Mouse (Mus musculus): Measurements from ENCODE around the gene Edn2. TPM values are rescaled to one million over a fixed set of nuclear protein-coding genes. Genes with fewer than 3 reads are reported as not detected.
A peak's percentile ranks its signal among the peaks of the same experiment; 100 is the strongest.

The Edn2 gene
- polyA plus RNA-seq, 1 experiment from 2014 or later: not detected

GRCm38 (mm10) chr4:120191987-120192386, 31.0 kb downstream of the Edn2 start:
- Histone ChIP-seq H3K4me3 (no peak overlapping the region), H3K27ac (replicated peaks) (no peak overlapping the region), H3K27me3 (ENCODE audit: low read depth, poor library complexity, severe bottlenecking) (no peaks in the 10 kb centered on the region), H3K9me3 (replicated peaks) (no peaks in the 10 kb centered on the region), H3K36me3 (no peaks in the 10 kb centered on the region), H3K4me1 (peaks cover 8% of the 10 kb centered on the region)
- WGBS: 94% methylated on average over 2 of the region's 2 CpGs
- DNase-seq (ENCODE audit: low spot score): no peak

DNA sequence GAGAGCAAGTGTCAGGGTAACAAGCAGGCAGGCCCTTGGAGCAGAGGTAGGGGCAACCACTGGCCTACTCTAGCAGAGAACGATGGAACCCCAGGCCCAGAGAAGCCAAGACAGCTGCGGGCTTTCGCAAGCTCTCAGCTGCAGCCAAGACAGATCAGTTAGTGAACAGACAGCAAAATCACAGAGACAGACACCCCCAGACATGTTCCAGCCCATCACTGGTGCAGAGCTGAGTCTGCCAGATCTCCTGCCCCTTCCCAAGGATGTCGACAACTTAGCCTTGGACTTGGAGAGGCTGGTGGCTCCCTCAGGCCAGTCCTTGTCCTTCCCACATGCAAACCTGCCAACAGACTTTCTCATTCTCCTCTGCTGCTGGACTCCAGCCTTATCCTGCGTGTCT, 33.0 kb downstream of the Edn2 start:
- H3K27me3 ChIP-seq (ENCODE audit: low read depth, poor library complexity, severe bottlenecking): no peaks in the 10 kb centered on the region
- peaks cover 10% of the 10 kb centered on the region for H3K4me1 ChIP-seq
- no peak overlapping the region for H3K27ac ChIP-seq (replicated peaks)
- H3K36me3 ChIP-seq: no peaks in the 10 kb centered on the region
- H3K9me3 ChIP-seq (replicated peaks): no peaks in the 10 kb centered on the region
- 92% methylated on average over 5 of the region's 5 CpGs for WGBS
- H3K4me3 ChIP-seq: no peak overlapping the region
- DNase-seq (ENCODE audit: low spot score): no peak

GRCm38 (mm10) chr4:120194965-120195364, 34.0 kb downstream of the Edn2 start:
- no peak overlapping the region for H3K27ac ChIP-seq (replicated peaks)
- DNase-seq (ENCODE audit: low spot score): no peak
- H3K36me3 ChIP-seq: no peaks in the 10 kb centered on the region
- no peaks in the 10 kb centered on the region for H3K27me3 ChIP-seq (ENCODE audit: low read depth, poor library complexity, severe bottlenecking)
- H3K4me3 ChIP-seq: no peak overlapping the region
- H3K9me3 ChIP-seq (replicated peaks): no peaks in the 10 kb centered on the region
- H3K4me1 ChIP-seq: peaks cover 14% of the 10 kb centered on the region

- Histone ChIP-seq H3K27me3 (ENCODE audit: low read depth, poor library complexity, severe bottlenecking) (no peaks in the 10 kb centered on the region), H3K36me3 (no peaks in the 10 kb centered on the region), H3K27ac (replicated peaks) (no peak overlapping the region), H3K4me3 (no peak overlapping the region), H3K4me1 (peaks cover 32% of the 10 kb centered on the region), H3K9me3 (replicated peaks) (no peaks in the 10 kb centered on the region)
- no peak for DNase-seq (ENCODE audit: low spot score)
- WGBS: 52% methylated on average over 9 of the region's 9 CpGs
Measured at GRCm38 (mm10) chr4:120199184-120199885, 38.3 kb downstream of the Edn2 start.

DNA sequence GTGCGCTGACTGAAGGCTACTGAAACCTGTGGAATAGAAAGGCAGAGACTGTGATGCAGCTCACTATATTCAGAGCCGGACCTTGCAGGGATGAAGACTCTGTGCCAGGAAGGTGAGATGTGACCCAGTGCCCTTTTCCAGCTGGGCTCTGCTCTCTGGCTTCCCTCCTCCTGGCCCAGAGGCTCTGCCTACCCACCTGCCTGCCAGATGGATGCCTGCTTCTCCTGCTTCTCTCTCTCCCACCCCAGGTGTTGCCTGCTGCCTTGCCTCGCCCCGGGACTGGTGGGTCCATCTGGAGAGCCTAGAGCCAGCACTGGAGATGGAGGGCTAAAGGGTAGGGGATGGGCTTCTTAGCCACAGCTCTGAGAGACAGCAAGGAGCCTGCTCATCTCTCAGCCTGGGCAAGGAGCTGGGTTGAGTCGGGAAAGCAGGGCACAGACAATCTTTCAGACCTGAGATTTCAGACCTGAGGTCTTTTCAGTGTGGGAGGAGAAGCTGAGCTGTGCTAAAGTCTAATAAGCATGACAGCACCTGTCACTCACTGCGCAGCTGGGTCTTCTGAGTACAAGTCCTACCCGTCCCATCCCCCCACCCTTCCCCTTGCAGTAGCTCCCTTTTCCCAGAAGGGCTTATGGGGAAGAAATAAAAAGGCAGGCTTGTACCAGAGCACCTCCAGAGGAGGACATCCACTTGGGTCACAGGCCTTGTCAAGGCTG, 39.7 kb downstream of the Edn2 start:
- Histone ChIP-seq H3K36me3 (no peaks in the 10 kb centered on the region), H3K9me3 (replicated peaks) (no peaks in the 10 kb centered on the region), H3K4me1 (peaks cover 34% of the 10 kb centered on the region), H3K27ac (replicated peaks) (peak overlapping the region; percentile 52; the same call in 1 of the 2 replicates), H3K27me3 (ENCODE audit: low read depth, poor library complexity, severe bottlenecking) (no peaks in the 10 kb centered on the region), H3K4me3 (no peak overlapping the region)
- no peak for DNase-seq (ENCODE audit: low spot score)
- 78% methylated on average over 7 of the region's 7 CpGs for WGBS

GRCm38 (mm10) chr4:120204357-120204942, 43.4 kb downstream of the Edn2 start:
- Histone ChIP-seq H3K27me3 (ENCODE audit: low read depth, poor library complexity, severe bottlenecking) (no peaks in the 10 kb centered on the region), H3K36me3 (no peaks in the 10 kb centered on the region)
- WGBS: 77% methylated on average over 9 of the region's 9 CpGs

DNA sequence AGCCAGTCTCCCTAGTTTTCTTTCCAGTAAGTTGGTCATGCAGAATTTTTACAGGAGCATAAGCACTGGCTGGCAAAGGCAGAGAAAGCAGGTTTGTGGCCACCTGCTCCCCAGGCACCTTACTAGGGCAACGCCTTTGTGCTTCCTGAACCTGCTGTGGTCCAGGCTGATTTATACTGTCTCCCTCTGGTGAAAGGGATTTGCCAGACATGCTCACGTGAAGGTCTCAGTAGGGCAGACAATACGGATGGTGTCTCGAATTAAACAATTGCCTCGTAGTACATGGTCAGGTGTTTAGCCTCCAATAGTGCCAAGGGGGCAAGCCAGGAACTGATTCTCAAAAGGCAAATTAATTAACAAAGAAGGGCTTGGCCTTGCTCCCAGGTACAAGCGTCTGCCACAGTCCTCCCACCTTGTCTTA, 45.5 kb downstream of the Edn2 start:
- WGBS: 85% methylated on average over 6 of the region's 6 CpGs

More at GRCm38 (mm10) chr4:120204357-120204942, 43.4 kb downstream of the Edn2 start:
- H3K9me3 ChIP-seq (replicated peaks): no peaks in the 10 kb centered on the region
- H3K4me3 ChIP-seq: no peak overlapping the region
- DNase-seq (ENCODE audit: low spot score): no peak
- peaks cover 23% of the 10 kb centered on the region for H3K4me1 ChIP-seq
- peak overlapping the region; percentile 18 for H3K27ac ChIP-seq (replicated peaks)

GRCm38 (mm10) chr4:120212080-120212479, 51.1 kb downstream of the Edn2 start:
- Histone ChIP-seq H3K9me3 (replicated peaks) (no peaks in the 10 kb centered on the region), H3K4me1 (peaks cover 16% of the 10 kb centered on the region), H3K27ac (replicated peaks) (no peak overlapping the region), H3K36me3 (no peaks in the 10 kb centered on the region), H3K4me3 (no peak overlapping the region), H3K27me3 (ENCODE audit: low read depth, poor library complexity, severe bottlenecking) (no peaks in the 10 kb centered on the region)
- 64% methylated on average over 6 of the region's 6 CpGs for WGBS
- no peak for DNase-seq (ENCODE audit: low spot score)

More for the DNA sequence above, 45.5 kb downstream of the Edn2 start:
- H3K9me3 ChIP-seq (replicated peaks): no peaks in the 10 kb centered on the region
- H3K27me3 ChIP-seq (ENCODE audit: low read depth, poor library complexity, severe bottlenecking): no peaks in the 10 kb centered on the region
- no peak for DNase-seq (ENCODE audit: low spot score)
- H3K4me1 ChIP-seq: peaks cover 12% of the 10 kb centered on the region
- no peak overlapping the region for H3K4me3 ChIP-seq
- no peak overlapping the region for H3K27ac ChIP-seq (replicated peaks)
- no peaks in the 10 kb centered on the region for H3K36me3 ChIP-seq

DNA sequence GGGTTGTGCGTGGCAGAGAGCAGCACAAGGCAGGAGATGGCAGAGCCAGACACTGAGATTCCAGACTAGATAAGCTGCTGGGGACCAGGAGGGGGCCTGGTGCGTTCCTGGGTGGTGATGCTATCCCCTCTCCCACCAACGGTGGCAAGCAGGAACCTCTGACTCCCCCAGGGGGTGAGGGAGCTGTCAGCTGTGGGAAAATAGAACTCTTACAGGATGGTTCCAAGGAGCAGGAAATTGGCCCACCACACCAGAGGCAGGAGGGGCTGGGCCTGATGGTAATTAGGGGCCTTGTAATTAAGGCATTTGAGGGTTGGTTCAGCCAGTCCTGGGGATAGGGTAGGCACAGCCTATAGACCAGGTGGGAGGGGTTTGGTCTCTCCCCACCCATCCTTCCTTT, 51.8 kb downstream of the Edn2 start:
- H3K27me3 ChIP-seq (ENCODE audit: low read depth, poor library complexity, severe bottlenecking): no peaks in the 10 kb centered on the region
- no peaks in the 10 kb centered on the region for H3K9me3 ChIP-seq (replicated peaks)
- no peak for DNase-seq (ENCODE audit: low spot score)
- H3K4me1 ChIP-seq: peaks cover 16% of the 10 kb centered on the region
- H3K4me3 ChIP-seq: no peak overlapping the region
- no peak overlapping the region for H3K27ac ChIP-seq (replicated peaks)
- 50% methylated on average over 3 of the region's 3 CpGs for WGBS
- no peaks in the 10 kb centered on the region for H3K36me3 ChIP-seq

GRCm38 (mm10) chr4:120215915-120216591, 55.0 kb downstream of the Edn2 start:
- H3K9me3 ChIP-seq (replicated peaks): no peaks in the 10 kb centered on the region
- 27% methylated on average over 10 of the region's 10 CpGs for WGBS
- H3K27ac ChIP-seq (replicated peaks): no peak overlapping the region
- H3K4me1 ChIP-seq: peaks cover 16% of the 10 kb centered on the region
- no peaks in the 10 kb centered on the region for H3K27me3 ChIP-seq (ENCODE audit: low read depth, poor library complexity, severe bottlenecking)
- H3K4me3 ChIP-seq: peak overlapping the region; percentile 24; the same call in 1 of the 2 replicates
- no peaks in the 10 kb centered on the region for H3K36me3 ChIP-seq
- DNase-seq (ENCODE audit: low spot score): peak; percentile 78

DNA sequence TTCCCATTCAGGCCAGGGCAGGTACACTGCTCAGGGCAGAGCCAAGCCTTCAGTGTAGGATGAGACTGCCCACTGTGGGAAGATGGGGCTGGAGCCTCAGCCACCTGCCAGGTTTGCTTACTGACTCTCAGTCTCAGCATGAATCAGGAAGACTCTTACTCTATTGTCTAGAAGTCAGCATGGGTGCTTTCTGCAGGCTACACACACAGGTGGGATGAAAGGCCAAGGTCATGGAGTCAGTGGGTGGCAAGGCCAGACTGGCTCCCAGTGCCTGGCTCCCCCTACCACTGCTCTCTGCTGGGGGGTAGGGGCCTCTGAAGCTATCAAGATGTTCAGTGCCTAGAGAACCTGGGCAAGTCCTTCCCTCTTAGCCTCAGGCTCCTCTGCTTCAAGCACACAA, 55.9 kb downstream of the Edn2 start:
- Histone ChIP-seq H3K4me1 (peaks cover 16% of the 10 kb centered on the region), H3K4me3 (no peak overlapping the region), H3K36me3 (no peaks in the 10 kb centered on the region), H3K27me3 (ENCODE audit: low read depth, poor library complexity, severe bottlenecking) (no peaks in the 10 kb centered on the region), H3K27ac (replicated peaks) (0 out of 2 replicates have a peak overlapping the region, but pooled peaks have one; percentile 5), H3K9me3 (replicated peaks) (no peaks in the 10 kb centered on the region)
- DNase-seq (ENCODE audit: low spot score): no peak

Data from midbrain, embryonic 10.5 days (tissue).